ENCODE assay signal across 17 mouse cellular contexts in genomic region chr9:95055843-95056242, GRCm38 (mm10).
"Had no signal": no experiment of that assay in that cellular context is flagged by ENCODE, and none has a peak within 500 bp of the region (broad histone marks: within the 10 kb centered on the region; RNA-seq: fewer than 3 reads in every experiment).

No protein-coding gene starts in this region.

- H3K4me2 ChIP-seq: lung, embryonic 15.5 days; midbrain, embryonic 11.5 days; midbrain, embryonic 13.5 days; midbrain, embryonic 15.5 days; neural tube, embryonic 12.5 days had no signal

- H3K4me1 ChIP-seq: lung, embryonic 15.5 days; midbrain, embryonic 13.5 days; midbrain, embryonic 15.5 days; neural tube, embryonic 12.5 days had no signal

- H3K9ac ChIP-seq: liver, postnatal 0 days; lung, embryonic 15.5 days; midbrain, embryonic 13.5 days; midbrain, embryonic 15.5 days; neural tube, embryonic 12.5 days had no signal

- H3K27me3 ChIP-seq: lung, embryonic 15.5 days; midbrain, embryonic 13.5 days; midbrain, embryonic 15.5 days; neural tube, embryonic 12.5 days had no signal

- H3K36me3 ChIP-seq: lung, embryonic 15.5 days; midbrain, embryonic 13.5 days; midbrain, embryonic 15.5 days; neural tube, embryonic 12.5 days had no signal

- DNase-seq: liver, postnatal 0 days; lung, adult 2 months; lung, postnatal 14 days; lung, postnatal 36 days; right cerebral cortex, postnatal 14 days; right cerebral cortex, postnatal 4 days; spleen, adult 18-20 months; thymus, postnatal 14 days; thymus, postnatal 36 days had no signal

- H3K27ac ChIP-seq: lung, embryonic 15.5 days; macrophage; midbrain, embryonic 13.5 days; midbrain, embryonic 15.5 days; neural tube, embryonic 12.5 days had no signal

- H3K4me3 ChIP-seq: lung, embryonic 15.5 days; megakaryocyte, embryonic 14.5 days; midbrain, embryonic 13.5 days; midbrain, embryonic 15.5 days; neural tube, embryonic 12.5 days had no signal

- ATAC-seq: liver, postnatal 0 days; lung, postnatal 0 days; midbrain, embryonic 13.5 days; midbrain, embryonic 15.5 days had no signal

- H3K9me3 ChIP-seq: lung, embryonic 15.5 days; megakaryocyte, embryonic 14.5 days; midbrain, embryonic 13.5 days; midbrain, embryonic 15.5 days; neural tube, embryonic 12.5 days had no signal
